In genomic region chr9:66060986-66061385, GRCm38 (mm10) we compare ENCODE assay signal across 8 mouse cellular contexts. TPM values are rescaled to one million over a fixed set of nuclear protein-coding genes. Genes with fewer than 3 reads are reported as not detected.
DNase-seq lines count a peak whose midpoint lies in the region; ATAC-seq lines count a peak whose summit lies in the region.

No protein-coding gene starts in this region.

- no peaks in the 10 kb centered on the region for H3K9me3 ChIP-seq in heart, embryonic 11.5 days (replicated peaks; ENCODE audit: control insufficient read depth, low read length)
- H3K9me3 ChIP-seq in hindbrain, embryonic 12.5 days (replicated peaks): no peaks in the 10 kb centered on the region
- no peaks in the 10 kb centered on the region for H3K9me3 ChIP-seq in midbrain, embryonic 16.5 days (replicated peaks; ENCODE audit: control insufficient read depth, low read length, poor library complexity, severe bottlenecking)

- peak overlapping the region; percentile 95 for H3K9ac ChIP-seq in heart, embryonic 11.5 days (ENCODE audit: low read depth, low read length)
- H3K9ac ChIP-seq in hindbrain, embryonic 12.5 days: peak overlapping the region; percentile 90
- H3K9ac ChIP-seq in midbrain, embryonic 16.5 days (ENCODE audit: low read depth, low read length): peak overlapping the region; percentile 83; the same call in 1 of the 2 replicates

- H3K36me3 ChIP-seq in heart, embryonic 11.5 days (ENCODE audit: control insufficient read depth, insufficient read depth, low read length): peaks cover 26% of the 10 kb centered on the region
- peaks cover 33% of the 10 kb centered on the region for H3K36me3 ChIP-seq in hindbrain, embryonic 12.5 days
- peaks cover 27% of the 10 kb centered on the region for H3K36me3 ChIP-seq in midbrain, embryonic 16.5 days (ENCODE audit: control insufficient read depth, insufficient read depth, low read length)

- no peak for ATAC-seq in heart, embryonic 11.5 days (replicated peaks; ENCODE audit: insufficient number of reproducible peaks, low FRiP score, low TSS enrichment)
- ATAC-seq in hindbrain, embryonic 12.5 days (ENCODE audit: low FRiP score): no peak
- no peak for ATAC-seq in midbrain, embryonic 16.5 days

- H3K27me3 ChIP-seq in heart, embryonic 11.5 days (ENCODE audit: control insufficient read depth, insufficient read depth, low read length): no peaks in the 10 kb centered on the region
- 0 out of 2 replicates have a peak, but pooled peaks cover 3% of the 10 kb centered on the region for H3K27me3 ChIP-seq in hindbrain, embryonic 12.5 days
- no peaks in the 10 kb centered on the region for H3K27me3 ChIP-seq in midbrain, embryonic 16.5 days (ENCODE audit: control insufficient read depth, insufficient read depth, low read depth, low read length)

- peaks cover 11% of the 10 kb centered on the region for H3K4me1 ChIP-seq in heart, embryonic 11.5 days (ENCODE audit: control insufficient read depth, insufficient read depth, low read length)
- H3K4me1 ChIP-seq in hindbrain, embryonic 12.5 days: peaks cover 17% of the 10 kb centered on the region
- H3K4me1 ChIP-seq in midbrain, embryonic 16.5 days (ENCODE audit: control insufficient read depth, insufficient read depth, low read length): peaks cover 19% of the 10 kb centered on the region

- peak overlapping the region; percentile 78 for H3K4me2 ChIP-seq in heart, embryonic 11.5 days
- peak overlapping the region; percentile 75 for H3K4me2 ChIP-seq in hindbrain, embryonic 12.5 days (replicated peaks)
- peak overlapping the region; percentile 57 for H3K4me2 ChIP-seq in midbrain, embryonic 16.5 days (ENCODE audit: low read length)

- no peak for DNase-seq in heart, adult 18-20 months
- DNase-seq in NIH3T3 (ENCODE audit: low read depth): peak; percentile 17
- DNase-seq in gastrocnemius, postnatal 25 days: no peak
- DNase-seq in left cerebral cortex, adult 9 months (ENCODE audit: low spot score in 2 of 2): no peak
- no peak for DNase-seq in ovary, adult 18-20 months (ENCODE audit: low spot score)

- H3K27ac ChIP-seq in heart, embryonic 11.5 days (ENCODE audit: low read depth, low read length): 0 out of 2 replicates have a peak overlapping the region, but pooled peaks have one; percentile 1
- H3K27ac ChIP-seq in hindbrain, embryonic 12.5 days: peak overlapping the region; percentile 57
- no peak overlapping the region for H3K27ac ChIP-seq in midbrain, embryonic 16.5 days (ENCODE audit: low read length)

- WGBS in heart, embryonic 11.5 days (ENCODE audit: insufficient replicate concordance): 32% methylated on average over 4 of the region's 4 CpGs
- 42% methylated on average over 4 of the region's 4 CpGs for WGBS in hindbrain, embryonic 12.5 days
- 18% methylated on average over 4 of the region's 4 CpGs for WGBS in midbrain, embryonic 16.5 days

- H3K4me3 ChIP-seq in heart, embryonic 11.5 days (ENCODE audit: low read depth, low read length): peak overlapping the region; percentile 93
- peak overlapping the region; percentile 78 for H3K4me3 ChIP-seq in hindbrain, embryonic 12.5 days
- peak overlapping the region; percentile 72 for H3K4me3 ChIP-seq in midbrain, embryonic 16.5 days (ENCODE audit: low read depth, low read length)

RNA-seq across cellular contexts. Expression of gene Ppib, which starts 1.0 kb away (rescaled TPM):
- polyA plus RNA-seq in heart, embryonic 11.5 days (2014; fragmentation: Nextera tagmentation; extraction: Ambion mirVana): 463 and 480 TPM in 2 replicates
- 100 to 1,000 TPM; 102 to 105 TPM for total RNA-seq in heart, adult 18-20 months (2021)
- 456 and 477 TPM in 2 replicates for polyA plus RNA-seq in hindbrain, embryonic 12.5 days (2016; fragmentation: Nextera tagmentation; extraction: Ambion mirVana)
- 304 and 313 TPM in 2 replicates for polyA plus RNA-seq in midbrain, embryonic 16.5 days (2015; fragmentation: Nextera tagmentation; extraction: Ambion mirVana)
- total RNA-seq in gastrocnemius, postnatal 25 days (2021): 10 to 100 TPM; 50.9 to 69.2 TPM

RNA-seq across cellular contexts. Expression of gene Snx22, which starts 8.5 kb away (rescaled TPM):
- 2.1 and 2.9 TPM in 2 replicates for polyA plus RNA-seq in heart, embryonic 11.5 days (2014; fragmentation: Nextera tagmentation; extraction: Ambion mirVana)
- under 1 TPM; 0.46 to 0.50 TPM for total RNA-seq in heart, adult 18-20 months (2021)
- 6.6 and 8.7 TPM in 2 replicates for polyA plus RNA-seq in hindbrain, embryonic 12.5 days (2016; fragmentation: Nextera tagmentation; extraction: Ambion mirVana)
- polyA plus RNA-seq in midbrain, embryonic 16.5 days (2015; fragmentation: Nextera tagmentation; extraction: Ambion mirVana): 11.2 and 13.1 TPM in 2 replicates
- under 1 TPM; 0.18 to 0.21 TPM for total RNA-seq in gastrocnemius, postnatal 25 days (2021)
